Mouse (Mus musculus) liver, adult 2 months (tissue): Measurements from ENCODE around the gene Mutyh.

ENCODE experiments used
- CTCF ChIP-seq: fragments of 200-500 bp; IDR thresholded peaks from 2 replicates; pipeline ENCODE4 v1.5.1; 2011; ENCODE audit warnings: low read depth, low read length, control low read depth
- POLR2A ChIP-seq: fragments of 200-500 bp; IDR thresholded peaks from 2 replicates; pipeline ENCODE4 v1.6.1; 2011; ENCODE audit warnings: low read length, control low read depth; ENCODE audit not compliant: insufficient read depth; ENCODE audit errors: extremely low read depth

GRCm38 (mm10) chr4:116761914-116762313, 45.6 kb upstream of the Mutyh start:
- TF ChIP-seq POLR2A (no peak), CTCF (no peak)
